Mouse (Mus musculus): ENCODE measurements around the gene Fads3.

- TF ChIP-seq CTCF (IDR thresholded peaks at IDR 0.05; ENCODE audit: low read depth, low read length) (no peak), POLR2A (IDR thresholded peaks at IDR 0.05; ENCODE audit: extremely low read depth, insufficient read depth, low read length) (no peak)
Observed at GRCm38 (mm10) chr19:10097826-10098225, 56.5 kb downstream of the Fads3 start.

Data from liver, adult 2 months (tissue).